Mouse (Mus musculus): ENCODE measurements at regions not wholly inside any gene's neighbourhood (a gene's known extent, or its start where the extent isn't known, plus 50 kb on each side); places are given as distances from the start of the nearest gene placed in this dataset.
A peak's percentile ranks its signal among the peaks of the same experiment; 100 is the strongest.

GRCm38 (mm10) chr3:101524905-101525304, 79.6 kb downstream of the Atp1a1 start:
- no peak for ATAC-seq (ENCODE audit: insufficient number of reproducible peaks, low FRiP score)
- Histone ChIP-seq H3K27ac (ENCODE audit: poor library complexity, severe bottlenecking) (no peak overlapping the region), H3K36me3 (no peaks in the 10 kb centered on the region), H3K4me1 (replicated peaks) (peaks cover 28% of the 10 kb centered on the region), H3K27me3 (replicated peaks) (no peaks in the 10 kb centered on the region), H3K4me2 (no peak overlapping the region), H3K4me3 (no peak overlapping the region), H3K9me3 (replicated peaks) (no peaks in the 10 kb centered on the region), H3K9ac (no peak overlapping the region)
- 83% methylated on average over 8 of the region's 8 CpGs for WGBS

DNA sequence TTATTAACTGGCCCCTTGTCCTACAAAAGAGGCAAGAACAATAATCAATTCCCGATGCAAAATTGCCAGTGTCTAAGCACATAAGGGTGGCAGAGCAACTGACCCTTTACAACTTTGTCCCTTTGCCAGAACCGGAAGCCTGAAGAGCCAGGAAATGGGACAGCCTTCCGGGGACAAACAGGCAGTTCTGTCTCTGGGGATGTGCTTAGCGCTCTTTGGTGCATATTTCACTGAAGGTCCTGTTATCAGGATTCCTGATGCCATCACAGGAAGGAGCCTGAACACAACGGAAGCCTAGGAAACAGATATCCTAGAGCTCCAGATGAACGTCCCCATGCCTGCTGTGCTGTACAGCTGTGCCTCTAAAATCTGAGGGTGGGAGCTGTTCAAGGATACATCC, 80.0 kb downstream of the Atp1a1 start:
- no peaks in the 10 kb centered on the region for H3K9me3 ChIP-seq (replicated peaks)
- H3K9ac ChIP-seq: no peak overlapping the region
- no peaks in the 10 kb centered on the region for H3K36me3 ChIP-seq
- H3K4me3 ChIP-seq: no peak overlapping the region
- H3K4me1 ChIP-seq (replicated peaks): peaks cover 28% of the 10 kb centered on the region
- no peak for ATAC-seq (ENCODE audit: insufficient number of reproducible peaks, low FRiP score)
- H3K27me3 ChIP-seq (replicated peaks): no peaks in the 10 kb centered on the region
- H3K27ac ChIP-seq (ENCODE audit: poor library complexity, severe bottlenecking): no peak overlapping the region
- WGBS: 50% methylated on average over 6 of the region's 6 CpGs
- H3K4me2 ChIP-seq: no peak overlapping the region

- no peak for ATAC-seq (ENCODE audit: insufficient number of reproducible peaks, low FRiP score)
- H3K27ac ChIP-seq (ENCODE audit: poor library complexity, severe bottlenecking): no peak overlapping the region
- WGBS: 88% methylated on average over 5 of the region's 5 CpGs
Measured at GRCm38 (mm10) chr3:101523239-101523638, 81.2 kb downstream of the Atp1a1 start.

DNA sequence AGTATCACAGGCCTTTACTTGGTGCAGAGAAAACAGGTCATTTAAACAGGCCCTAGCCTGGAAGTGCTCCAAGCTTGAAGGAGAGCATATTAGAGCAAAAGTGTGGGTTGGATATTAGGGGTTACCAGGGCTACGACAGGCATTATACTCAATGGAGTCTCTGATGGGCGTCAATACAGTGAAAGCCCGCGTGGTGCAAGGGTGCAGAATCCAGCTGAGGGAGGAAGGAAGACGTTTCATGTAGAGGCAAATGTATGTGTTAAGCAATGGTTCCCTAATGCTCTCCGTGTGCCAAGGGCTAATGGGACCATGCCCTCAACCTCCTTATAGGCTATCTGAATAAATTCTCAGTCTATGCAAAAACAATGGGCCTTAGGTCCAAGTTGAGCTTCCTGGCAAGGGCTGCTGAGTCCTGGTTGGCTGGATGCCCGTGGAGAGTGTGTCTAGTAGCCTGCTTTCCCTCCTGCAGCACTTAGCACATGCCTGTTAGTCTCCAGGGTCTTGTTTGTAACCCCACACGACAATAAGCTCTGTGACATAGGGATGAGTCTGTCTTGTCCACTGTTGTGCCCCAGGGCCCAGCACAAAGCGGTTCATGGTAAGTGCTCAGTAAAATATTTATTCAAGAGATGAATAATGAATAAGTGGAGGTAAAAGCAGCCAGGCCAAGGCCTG, 82.1 kb downstream of the Atp1a1 start:
- Histone ChIP-seq H3K4me2 (no peak overlapping the region), H3K4me1 (replicated peaks) (peaks cover 29% of the 10 kb centered on the region), H3K36me3 (no peaks in the 10 kb centered on the region), H3K27me3 (replicated peaks) (no peaks in the 10 kb centered on the region), H3K27ac (ENCODE audit: poor library complexity, severe bottlenecking) (0 out of 2 replicates have a peak overlapping the region, but pooled peaks have one; percentile 8), H3K9ac (no peak overlapping the region), H3K9me3 (replicated peaks) (no peaks in the 10 kb centered on the region), H3K4me3 (no peak overlapping the region)
- ATAC-seq (ENCODE audit: insufficient number of reproducible peaks, low FRiP score): peak; percentile 53; the same call in 1 of the 2 replicates
- WGBS: 59% methylated on average over 9 of the region's 9 CpGs

More at GRCm38 (mm10) chr3:101523239-101523638, 81.2 kb downstream of the Atp1a1 start:
- H3K36me3 ChIP-seq: no peaks in the 10 kb centered on the region
- no peak overlapping the region for H3K4me2 ChIP-seq
- no peaks in the 10 kb centered on the region for H3K27me3 ChIP-seq (replicated peaks)
- no peak overlapping the region for H3K4me3 ChIP-seq
- H3K9ac ChIP-seq: no peak overlapping the region
- H3K4me1 ChIP-seq (replicated peaks): peaks cover 31% of the 10 kb centered on the region
- H3K9me3 ChIP-seq (replicated peaks): no peaks in the 10 kb centered on the region

DNA sequence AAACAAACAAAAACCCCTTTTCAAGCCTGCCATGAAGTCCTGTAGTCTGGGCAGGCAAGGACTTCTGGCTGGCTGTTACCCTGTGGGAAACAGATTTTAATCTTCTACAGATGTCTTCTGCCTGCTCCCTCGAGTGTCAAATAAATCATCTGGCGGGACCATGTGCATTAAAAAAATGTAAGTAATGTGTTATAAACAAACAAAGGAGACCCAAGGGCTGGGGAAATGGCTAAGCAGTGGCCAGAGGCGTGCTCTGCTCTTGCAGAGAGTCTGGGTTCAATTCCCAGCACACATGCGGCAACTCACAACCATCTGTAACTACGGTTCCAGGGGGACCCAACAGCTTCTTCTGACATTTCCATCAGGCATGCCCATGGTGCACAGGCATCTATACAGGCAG, 83.3 kb downstream of the Atp1a1 start:
- no peak overlapping the region for H3K4me2 ChIP-seq
- H3K4me3 ChIP-seq: no peak overlapping the region
- no peak overlapping the region for H3K9ac ChIP-seq
- H3K4me1 ChIP-seq (replicated peaks): peaks cover 41% of the 10 kb centered on the region
- ATAC-seq (ENCODE audit: insufficient number of reproducible peaks, low FRiP score): no peak
- no peaks in the 10 kb centered on the region for H3K27me3 ChIP-seq (replicated peaks)
- WGBS: 87% methylated on average over 5 of the region's 5 CpGs
- H3K9me3 ChIP-seq (replicated peaks): no peaks in the 10 kb centered on the region
- H3K27ac ChIP-seq (ENCODE audit: poor library complexity, severe bottlenecking): no peak overlapping the region
- H3K36me3 ChIP-seq: no peaks in the 10 kb centered on the region

DNA sequence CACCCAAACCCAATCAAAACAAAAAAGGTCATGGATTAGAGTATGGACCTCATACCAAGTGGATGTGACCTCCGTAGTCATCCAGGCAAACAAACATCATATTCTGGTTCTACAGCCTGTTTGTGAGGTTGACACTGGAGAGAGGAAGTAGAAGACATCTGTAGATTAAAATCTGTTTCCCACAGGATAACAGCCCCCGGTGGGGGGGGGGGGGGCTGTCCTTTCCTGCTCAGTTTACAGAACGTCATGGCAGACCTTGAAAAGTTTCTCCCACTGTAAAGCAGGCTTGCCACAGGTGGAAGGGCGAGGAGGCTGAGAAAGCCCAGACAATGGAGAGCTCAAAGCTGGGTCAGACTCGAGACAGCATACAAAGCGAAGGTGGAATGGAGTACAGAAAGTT, 84.4 kb downstream of the Atp1a1 start:
- no peaks in the 10 kb centered on the region for H3K9me3 ChIP-seq (replicated peaks)
- WGBS: 71% methylated on average over 6 of the region's 6 CpGs
- no peaks in the 10 kb centered on the region for H3K36me3 ChIP-seq
- H3K27me3 ChIP-seq (replicated peaks): no peaks in the 10 kb centered on the region
- H3K4me3 ChIP-seq: no peak overlapping the region
- no peak overlapping the region for H3K9ac ChIP-seq
- no peak for ATAC-seq (ENCODE audit: insufficient number of reproducible peaks, low FRiP score)
- H3K27ac ChIP-seq (ENCODE audit: poor library complexity, severe bottlenecking): no peak overlapping the region
- H3K4me2 ChIP-seq: no peak overlapping the region
- peaks cover 41% of the 10 kb centered on the region for H3K4me1 ChIP-seq (replicated peaks)

DNA sequence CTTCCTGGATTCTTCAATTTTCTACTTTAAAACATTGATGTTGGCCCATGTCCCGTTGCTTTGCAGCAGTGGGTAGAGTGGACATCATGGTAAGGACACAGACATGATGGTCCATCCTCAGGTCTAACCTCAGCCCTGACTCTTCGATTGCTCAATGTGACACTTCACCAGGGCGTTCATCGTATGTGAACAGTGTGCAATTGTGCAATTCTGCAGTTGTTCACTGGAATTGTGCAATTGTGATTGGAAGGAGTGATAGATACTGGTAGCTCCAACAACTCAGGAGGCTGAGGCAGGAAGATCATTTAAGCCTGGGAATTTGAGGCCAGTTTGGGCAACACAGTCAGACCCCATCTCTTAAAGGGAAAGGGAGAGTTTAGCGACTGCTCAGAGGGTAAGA, 84.9 kb downstream of the Atp1a1 start:
- Histone ChIP-seq H3K36me3 (no peaks in the 10 kb centered on the region), H3K4me3 (no peak overlapping the region), H3K4me2 (no peak overlapping the region), H3K27ac (ENCODE audit: poor library complexity, severe bottlenecking) (no peak overlapping the region), H3K9me3 (replicated peaks) (no peaks in the 10 kb centered on the region), H3K27me3 (replicated peaks) (no peaks in the 10 kb centered on the region), H3K9ac (no peak overlapping the region), H3K4me1 (replicated peaks) (peaks cover 37% of the 10 kb centered on the region)
- WGBS: 79% methylated on average over 5 of the region's 5 CpGs
- ATAC-seq (ENCODE audit: insufficient number of reproducible peaks, low FRiP score): no peak

GRCm38 (mm10) chr3:101518810-101519209, 85.7 kb downstream of the Atp1a1 start:
- H3K27me3 ChIP-seq (replicated peaks): no peaks in the 10 kb centered on the region
- H3K9ac ChIP-seq: no peak overlapping the region
- no peak overlapping the region for H3K4me3 ChIP-seq
- no peaks in the 10 kb centered on the region for H3K36me3 ChIP-seq
- 47% methylated on average over 6 of the region's 6 CpGs for WGBS
- H3K4me1 ChIP-seq (replicated peaks): peaks cover 38% of the 10 kb centered on the region
- H3K4me2 ChIP-seq: no peak overlapping the region
- H3K27ac ChIP-seq (ENCODE audit: poor library complexity, severe bottlenecking): no peak overlapping the region
- no peak for ATAC-seq (ENCODE audit: insufficient number of reproducible peaks, low FRiP score)
- no peaks in the 10 kb centered on the region for H3K9me3 ChIP-seq (replicated peaks)

DNA sequence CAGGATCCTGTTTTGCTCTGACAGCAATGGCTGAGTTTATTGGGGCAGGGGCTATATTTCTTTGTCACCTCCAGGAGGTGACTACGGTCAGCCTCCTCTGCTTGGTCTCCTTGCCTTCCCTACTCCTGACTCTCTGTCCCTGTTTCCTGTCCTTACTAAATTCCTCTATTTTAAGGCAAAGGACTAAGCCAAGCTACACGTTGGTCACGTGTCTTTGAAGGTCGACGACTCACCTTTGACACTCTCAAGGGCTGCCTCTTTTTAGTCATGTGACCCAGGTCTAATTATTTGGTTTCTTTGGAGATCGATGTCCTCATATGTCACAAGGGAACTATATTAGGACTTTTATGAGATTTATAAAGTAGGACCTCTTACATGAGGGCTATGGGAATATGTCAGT, 86.9 kb downstream of the Atp1a1 start:
- no peak overlapping the region for H3K4me3 ChIP-seq
- H3K27me3 ChIP-seq (replicated peaks): no peaks in the 10 kb centered on the region
- no peak overlapping the region for H3K4me2 ChIP-seq
- peaks cover 46% of the 10 kb centered on the region for H3K4me1 ChIP-seq (replicated peaks)
- no peaks in the 10 kb centered on the region for H3K36me3 ChIP-seq
- ATAC-seq (ENCODE audit: insufficient number of reproducible peaks, low FRiP score): no peak
- no peak overlapping the region for H3K9ac ChIP-seq
- no peaks in the 10 kb centered on the region for H3K9me3 ChIP-seq (replicated peaks)
- WGBS: 82% methylated on average over 6 of the region's 6 CpGs
- H3K27ac ChIP-seq (ENCODE audit: poor library complexity, severe bottlenecking): no peak overlapping the region

- Histone ChIP-seq H3K4me2 (no peak overlapping the region), H3K27ac (ENCODE audit: poor library complexity, severe bottlenecking) (no peak overlapping the region), H3K4me1 (replicated peaks) (peaks cover 41% of the 10 kb centered on the region), H3K9ac (no peak overlapping the region), H3K27me3 (replicated peaks) (no peaks in the 10 kb centered on the region), H3K9me3 (replicated peaks) (no peaks in the 10 kb centered on the region), H3K36me3 (no peaks in the 10 kb centered on the region), H3K4me3 (no peak overlapping the region)
- WGBS: 53% methylated on average over 15 of the region's 15 CpGs
- no peak for ATAC-seq (ENCODE audit: insufficient number of reproducible peaks, low FRiP score)
Measured at GRCm38 (mm10) chr3:101516781-101517499, 87.5 kb downstream of the Atp1a1 start.

- no peak for ATAC-seq (ENCODE audit: insufficient number of reproducible peaks, low FRiP score)
- 86% methylated on average over 7 of the region's 7 CpGs for WGBS
- Histone ChIP-seq H3K4me1 (replicated peaks) (peaks cover 38% of the 10 kb centered on the region), H3K4me3 (no peak overlapping the region), H3K4me2 (no peak overlapping the region), H3K36me3 (no peaks in the 10 kb centered on the region), H3K27ac (ENCODE audit: poor library complexity, severe bottlenecking) (no peak overlapping the region), H3K9me3 (replicated peaks) (0 out of 2 replicates have a peak, but pooled peaks cover 5% of the 10 kb centered on the region), H3K27me3 (replicated peaks) (no peaks in the 10 kb centered on the region), H3K9ac (no peak overlapping the region)
Measured at GRCm38 (mm10) chr3:101515566-101515965, 88.9 kb downstream of the Atp1a1 start.
